Mouse (Mus musculus): Measurements from ENCODE around the gene Gm10961.

Gm10961 gene

GRCm38 (mm10) chr3:107667426-107667825 lies 36.3 kb downstream of the Gm10961 start:
- DNase-seq: no peak

GRCm38 (mm10) chr3:107668786-107669185 lies 37.7 kb downstream of the Gm10961 start:
- no peak for DNase-seq

GRCm38 (mm10) chr3:107670500-107670899 lies 39.4 kb downstream of the Gm10961 start:
- DNase-seq: no peak

- no peak for DNase-seq
Measured at GRCm38 (mm10) chr3:107671509-107671908, 40.4 kb downstream of the Gm10961 start.

- no peak for DNase-seq
Measured at GRCm38 (mm10) chr3:107680790-107681576, 49.9 kb downstream of the Gm10961 start.

Data from right cerebral cortex, postnatal 4 days (tissue).